Mouse (Mus musculus) G1E-ER4 (cell line): ENCODE measurements around the gene Cwh43. TPM values are rescaled to one million over a fixed set of nuclear protein-coding genes. Genes with fewer than 3 reads are reported as not detected.

Source experiments
- GATA1 ChIP-seq: IDR thresholded peaks from one replicate; pipeline ENCODE4 v1.8.0; 2012; ENCODE audit warnings: low read length, inconsistent platforms
- polyA plus RNA-seq: library from polyadenylated mRNA; stranded (reverse); fragments of >175 nt; gene quantifications from 2 replicates; pipeline ENCODE4 v1.2.3, GENCODE M21; 2012

Gene Cwh43
- not detected in 2 replicates for polyA plus RNA-seq

GRCm38 (mm10) chr5:73405981-73406722, at the start of gene Cwh43:
Cwh43 (plus strand) TSS chr5:73406075.
- no peak for TF ChIP-seq GATA1

- no peak for TF ChIP-seq GATA1
Measured at GRCm38 (mm10) chr5:73359134-73359751, 46.6 kb upstream of the Cwh43 start.

- no peak for TF ChIP-seq GATA1
Measured at GRCm38 (mm10) chr5:73359752-73360141, 46.1 kb upstream of the Cwh43 start.

- no peak for TF ChIP-seq GATA1
Measured at GRCm38 (mm10) chr5:73360240-73360639, 45.6 kb upstream of the Cwh43 start.

- TF ChIP-seq GATA1, result no peak
Measured at GRCm38 (mm10) chr5:73362338-73362737, 43.5 kb upstream of the Cwh43 start.

DNA sequence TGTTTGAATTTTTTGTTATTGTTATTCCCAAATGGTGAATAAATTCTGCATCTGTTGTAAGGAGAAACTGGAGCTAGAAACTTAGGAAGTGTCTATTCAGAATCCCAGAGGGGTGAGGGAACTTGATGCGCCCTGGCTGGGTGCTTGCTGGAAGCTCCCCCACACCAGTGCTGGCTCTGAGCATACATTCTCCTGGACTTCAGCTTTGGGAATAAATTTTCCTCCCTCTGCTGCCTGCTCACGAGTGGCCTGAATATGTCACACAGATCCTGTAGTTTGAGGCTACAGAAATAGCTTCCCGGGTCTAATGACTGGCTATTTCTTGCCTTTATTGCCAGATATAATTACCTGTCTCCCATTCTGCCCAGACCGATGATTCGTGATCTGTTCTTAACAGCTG, 43.1 kb upstream of the Cwh43 start:
- TF ChIP-seq GATA1, result no peak

- no peak for TF ChIP-seq GATA1
Measured at GRCm38 (mm10) chr5:73364107-73364864, 41.6 kb upstream of the Cwh43 start.

- TF ChIP-seq GATA1, result no peak
Measured at GRCm38 (mm10) chr5:73367906-73368305, 38.0 kb upstream of the Cwh43 start.

GRCm38 (mm10) chr5:73368845-73369447, 36.9 kb upstream of the Cwh43 start:
- TF ChIP-seq GATA1, result no peak

GRCm38 (mm10) chr5:73369731-73370130, 36.1 kb upstream of the Cwh43 start:
- TF ChIP-seq GATA1, result no peak

DNA sequence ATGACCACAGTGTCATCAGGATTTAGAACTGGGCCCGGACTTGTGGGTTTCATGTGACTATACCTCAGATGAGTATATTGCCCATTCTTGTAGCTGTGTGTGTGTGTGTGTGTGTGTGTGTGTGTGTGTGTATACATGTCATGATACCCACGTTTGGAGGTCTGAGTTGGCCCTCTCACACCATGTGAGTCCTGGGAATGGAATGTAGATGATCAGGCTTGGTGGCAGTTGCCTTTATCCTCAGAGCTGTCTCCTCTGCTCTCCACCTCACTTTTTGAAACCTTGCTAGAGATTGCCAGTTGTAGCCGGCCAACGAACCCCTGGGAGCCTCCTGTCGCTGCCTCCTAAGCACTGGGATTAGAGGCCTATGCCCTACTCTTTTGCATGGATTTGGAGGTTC, 33.3 kb upstream of the Cwh43 start:
- TF ChIP-seq GATA1, result no peak

- TF ChIP-seq GATA1, result no peak
Measured at GRCm38 (mm10) chr5:73373184-73373583, 32.7 kb upstream of the Cwh43 start.

- no peak for TF ChIP-seq GATA1
Measured at GRCm38 (mm10) chr5:73376041-73376440, 29.8 kb upstream of the Cwh43 start.

GRCm38 (mm10) chr5:73376491-73376890, 29.4 kb upstream of the Cwh43 start:
- TF ChIP-seq GATA1, result no peak

GRCm38 (mm10) chr5:73379908-73380307, 26.0 kb upstream of the Cwh43 start:
- TF ChIP-seq GATA1, result no peak

GRCm38 (mm10) chr5:73380829-73381228, 25.0 kb upstream of the Cwh43 start:
- TF ChIP-seq GATA1, result no peak

GRCm38 (mm10) chr5:73381510-73381909, 24.4 kb upstream of the Cwh43 start:
- TF ChIP-seq GATA1, result no peak
